Mouse (Mus musculus): ENCODE results near the gene Ola1.

DNA sequence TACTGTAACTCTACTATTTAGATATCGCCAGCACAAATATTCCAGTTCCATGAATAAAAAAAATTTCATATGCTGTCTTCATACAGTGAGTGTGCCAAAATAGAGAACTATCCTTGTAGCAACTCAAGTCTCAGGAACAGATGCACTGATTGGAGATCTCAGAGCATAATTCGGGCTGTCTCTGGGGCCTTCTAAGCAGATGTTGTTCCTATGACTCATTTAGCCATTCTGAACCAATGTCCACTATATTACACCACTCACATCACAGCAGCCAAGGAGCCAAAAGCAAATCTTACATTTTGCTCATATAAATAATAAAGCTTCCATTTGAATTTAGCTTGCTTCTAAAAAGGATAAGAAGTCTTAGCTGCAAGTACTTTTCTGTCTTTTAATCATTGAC, 30.2 kb downstream of the Ola1 start:
- TF ChIP-seq CTCF (IDR thresholded peaks at IDR 0.05; ENCODE audit: low read depth) (no peak), EP300 (IDR thresholded peaks at IDR 0.05; ENCODE audit: low read depth) (no peak)

Measured in heart, postnatal 0 days (tissue).